Mouse (Mus musculus) adrenal gland, postnatal 14 days (tissue): ENCODE results near the gene Tcta. TPM values are rescaled to one million over a fixed set of nuclear protein-coding genes. Genes with fewer than 3 reads are reported as not detected.

Experiments used
- DNase-seq: peaks from one replicate; pipeline ENCODE4 v3.0.0; 2021; ENCODE audit warnings: mixed read lengths
- total RNA-seq: library from RNA; stranded (reverse); gene quantifications from 2 replicates; pipeline ENCODE4 v1.2.3, GENCODE M21; 2021

Tcta gene
- total RNA-seq, 1 experiment from 2014 or later: 30.4 TPM

- DNase-seq: no peak
These were observed 34.0 kb downstream of the Tcta start for GRCm38 (mm10) chr9:108271941-108272340.

- DNase-seq: peak; percentile 65
These were observed 37.3 kb downstream of the Tcta start for GRCm38 (mm10) chr9:108268701-108269100.

- DNase-seq: no peak
These were observed 38.3 kb downstream of the Tcta start for GRCm38 (mm10) chr9:108267691-108268090.

GRCm38 (mm10) chr9:108266261-108266935 lies 39.6 kb downstream of the Tcta start:
- DNase-seq: no peak

- peak; percentile 59 for DNase-seq
These were observed 41.6 kb downstream of the Tcta start for GRCm38 (mm10) chr9:108264191-108264921.

- peak; percentile 100 for DNase-seq
These were observed 42.2 kb downstream of the Tcta start, which contains the start of gene Dag1 for GRCm38 (mm10) chr9:108263690-108264190. Dag1 (minus strand) TSS chr9:108263958.

- peak; percentile 85 for DNase-seq
These were observed 42.8 kb downstream of the Tcta start for GRCm38 (mm10) chr9:108263131-108263681.

GRCm38 (mm10) chr9:108262494-108263049 lies 43.4 kb downstream of the Tcta start:
- DNase-seq: no peak

GRCm38 (mm10) chr9:108261865-108262264 lies 44.1 kb downstream of the Tcta start:
- DNase-seq: no peak

- DNase-seq: no peak
These were observed 45.4 kb downstream of the Tcta start for GRCm38 (mm10) chr9:108260526-108260925.

Other genes with a start within 250 kb of the Tcta start
- 1.4 and 20.2 TPM in 2 replicates for gene Mst1, start 225.7 kb downstream of the Tcta start, total RNA-seq
- 54.2 and 66.6 TPM in 2 replicates for gene Rnf123, start 222.8 kb downstream of the Tcta start, total RNA-seq
- gene Apeh, start 211.6 kb downstream of the Tcta start, total RNA-seq: 76.2 and 76.5 TPM in 2 replicates
- 2.9 TPM in 2 replicates for gene Bsn, start 115.8 kb downstream of the Tcta start, total RNA-seq
- 156 and 176 TPM in 2 replicates for gene Dag1, start 42.2 kb downstream of the Tcta start, total RNA-seq
- gene Nicn1, start 15.7 kb downstream of the Tcta start, total RNA-seq: 16.9 and 21.2 TPM in 2 replicates
- 6.8 and 13.2 TPM in 2 replicates for gene Amt, start 9.3 kb downstream of the Tcta start, total RNA-seq
- 359 and 362 TPM in 2 replicates for gene Rhoa, start within 50 bp of the Tcta start, total RNA-seq
- gene Gpx1, start 32.7 kb upstream of the Tcta start, total RNA-seq: 551 and 754 TPM in 2 replicates
- gene Usp4, start 41.7 kb upstream of the Tcta start, total RNA-seq: 101 and 117 TPM in 2 replicates
- gene 1700102P08Rik, start 86.6 kb upstream of the Tcta start, total RNA-seq: 0.74 and 1.4 TPM in 2 replicates
- gene Ccdc36, start 122.3 kb upstream of the Tcta start, total RNA-seq: not detected in 2 replicates
- not detected in 2 replicates for gene BC048562, start 130.3 kb upstream of the Tcta start, total RNA-seq
- 35.1 and 36.4 TPM in 2 replicates for gene Ccdc71, start 154.4 kb upstream of the Tcta start, total RNA-seq
- 29.7 and 30.9 TPM in 2 replicates for gene Klhdc8b, start 155.4 kb upstream of the Tcta start, total RNA-seq
- 121 and 124 TPM in 2 replicates for gene Lamb2, start 173.6 kb upstream of the Tcta start, total RNA-seq
- 163 and 175 TPM in 2 replicates for gene Usp19, start 184.4 kb upstream of the Tcta start, total RNA-seq
- 179 and 190 TPM in 2 replicates for gene Qars, start 201.5 kb upstream of the Tcta start, total RNA-seq
- 114 and 125 TPM in 2 replicates for gene Qrich1, start 210.6 kb upstream of the Tcta start, total RNA-seq